Mouse (Mus musculus) testis, adult 2 months (tissue): ENCODE results near the gene Cyp24a1.

Source experiments
- CTCF ChIP-seq: fragments of 200-500 bp; IDR thresholded peaks from 2 replicates; pipeline ENCODE4 v1.5.1; 2012; ENCODE audit warnings: low read depth, mild to moderate bottlenecking, inconsistent platforms, low read length, moderate library complexity; ENCODE audit not compliant: control insufficient read depth, insufficient read depth, insufficient replicate concordance
- POLR2A ChIP-seq: fragments of 200-500 bp; IDR thresholded peaks from 2 replicates; pipeline ENCODE4 v1.6.1; 2012; ENCODE audit warnings: low read depth, mild to moderate bottlenecking, inconsistent platforms, low read length, moderate library complexity; ENCODE audit not compliant: control insufficient read depth

DNA sequence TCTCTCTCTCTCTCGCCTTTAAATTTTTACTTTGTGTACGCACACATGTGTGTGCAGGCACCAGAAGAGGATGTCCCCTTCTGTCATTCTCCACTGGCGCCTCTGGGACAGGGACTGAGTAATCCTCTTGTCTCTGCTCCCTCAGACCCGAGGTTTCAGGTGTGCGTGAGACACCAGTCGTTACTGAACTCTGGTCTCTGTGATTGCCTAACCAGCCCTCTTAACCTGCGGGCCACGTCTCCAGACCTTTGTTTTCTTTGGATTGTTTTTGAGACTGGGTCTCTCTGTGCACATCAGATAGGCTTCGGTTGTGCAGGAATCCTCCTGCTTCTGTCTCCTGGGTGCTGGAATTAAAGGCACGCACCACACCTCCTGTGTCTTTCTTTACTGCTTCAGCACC lies 37.8 kb downstream of the Cyp24a1 start:
- TF ChIP-seq POLR2A (no peak), CTCF (no peak)
